Mouse (Mus musculus) G1E (cell line): ENCODE measurements around the gene Eef1e1. TPM values are rescaled to one million over a fixed set of nuclear protein-coding genes. Genes with fewer than 3 reads are reported as not detected.
"Not testable (repeated sequence)": the region's sequence is repeated elsewhere in the genome, so short reads cannot be mapped to it uniquely, and the experiment has no call there.

Experiments used
- ATAC-seq: 2 replicates; pipeline ENCODE4 v1.8.0; 2016; ENCODE audit warnings: mild to moderate bottlenecking; ENCODE audit not compliant: insufficient number of reproducible peaks, poor library complexity, low FRiP score, severe bottlenecking; ENCODE audit errors: extremely low read depth
- DNase-seq: peaks from one replicate; pipeline ENCODE4 v3.0.0; 2012; ENCODE audit warnings: low spot score
- H3K27me3 ChIP-seq: 2 replicates; pipeline ENCODE4 v1.6.1; 2012; ENCODE audit warnings: mild to moderate bottlenecking, low read length, inconsistent platforms; ENCODE audit not compliant: insufficient read depth
- H3K36me3 ChIP-seq: replicated peaks from 2 replicates; pipeline ENCODE3; 2012; ENCODE audit warnings: mild to moderate bottlenecking, inconsistent platforms
- H3K4me1 ChIP-seq: 2 replicates; pipeline ENCODE4 v1.6.1; 2012; ENCODE audit warnings: low read depth, low read length, inconsistent platforms, mixed read lengths; ENCODE audit not compliant: insufficient read depth
- H3K4me3 ChIP-seq: 2 replicates; pipeline ENCODE4 v1.5.1; 2012; ENCODE audit warnings: low read depth, mild to moderate bottlenecking, inconsistent platforms, low read length, moderate library complexity, mixed read lengths
- H3K9me3 ChIP-seq: replicated peaks from 2 replicates; pipeline ENCODE4 v1.6.1; 2012; ENCODE audit warnings: inconsistent platforms
- CTCF ChIP-seq: IDR thresholded peaks from 2 replicates; pipeline ENCODE4 v1.5.1; 2012; ENCODE audit warnings: low read depth, low read length, inconsistent platforms, mixed read lengths
- GATA1 ChIP-seq: IDR thresholded peaks from 2 replicates; pipeline ENCODE4 v1.6.1; 2012; ENCODE audit warnings: borderline replicate concordance, low read length, inconsistent platforms, mixed read lengths
- GATA2 ChIP-seq: IDR thresholded peaks from 2 replicates; pipeline ENCODE4 v1.6.1; 2012; ENCODE audit warnings: low read depth, low read length, inconsistent platforms, borderline replicate concordance
- POLR2AphosphoS5 ChIP-seq: IDR thresholded peaks from 2 replicates; pipeline ENCODE4 v1.6.1; 2012; ENCODE audit warnings: low read depth, low read length, inconsistent platforms; ENCODE audit not compliant: insufficient replicate concordance
- TAL1 ChIP-seq: conservative IDR thresholded peaks from 2 replicates; pipeline ENCODE4 v1.6.1; 2012; ENCODE audit warnings: low read depth, low read length, inconsistent platforms, mixed read lengths
- polyA plus RNA-seq: library from polyadenylated mRNA; stranded (reverse); fragments of >175 nt; gene quantifications from 2 replicates; pipeline ENCODE4 v1.2.3, GENCODE M21; 2012
- total RNA-seq, 2 experiments: library from RNA; stranded (forward) in 1 of 2; stranded (reverse) in 1 of 2; fragments of 200-1000 nt in 1 of 2; fragments of >200 nt in 1 of 2; fragmentation: Nextera tagmentation in 1 of 2; gene quantifications; 2 replicates each; pipeline ENCODE4 v1.2.3; 2014 to 2017

Gene Eef1e1
- total and polyA plus RNA-seq, 3 experiments: 34.4 to 77.6 (median 73.1) TPM

DNA sequence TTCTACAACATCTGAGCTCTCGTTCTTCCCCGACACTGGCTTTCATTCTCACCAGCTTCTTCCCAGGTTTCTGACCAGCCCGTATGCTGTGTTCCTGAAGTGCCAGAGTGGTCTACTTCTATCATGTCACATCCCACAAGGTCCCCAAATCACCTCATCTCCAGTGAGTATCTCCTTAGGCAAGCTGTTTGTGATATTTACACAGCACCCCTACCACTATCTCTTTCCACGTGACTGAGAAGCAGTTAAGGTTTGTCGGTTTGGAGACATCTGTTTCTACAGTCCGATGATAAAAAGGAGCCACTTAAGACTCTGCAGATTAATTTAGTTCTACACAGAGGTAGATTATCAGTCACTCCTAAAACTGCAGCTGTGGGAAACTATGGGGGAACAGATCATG lies 26.3 kb downstream of the Eef1e1 start:
- ATAC-seq (peak; percentile 75), DNase-seq (peak; percentile 53)
- H3K9me3 ChIP-seq: no peaks in the 10 kb centered on the region
- no peak for TF ChIP-seq CTCF
- TF ChIP-seq TAL1: peak; percentile 84
- no peaks in the 10 kb centered on the region for H3K27me3 ChIP-seq
- H3K4me1 ChIP-seq: peaks cover 41% of the 10 kb centered on the region
- peaks cover 32% of the 10 kb centered on the region for H3K36me3 ChIP-seq
- H3K4me3 ChIP-seq: peak overlapping the region; percentile 47; the same call in 1 of the 2 replicates

DNA sequence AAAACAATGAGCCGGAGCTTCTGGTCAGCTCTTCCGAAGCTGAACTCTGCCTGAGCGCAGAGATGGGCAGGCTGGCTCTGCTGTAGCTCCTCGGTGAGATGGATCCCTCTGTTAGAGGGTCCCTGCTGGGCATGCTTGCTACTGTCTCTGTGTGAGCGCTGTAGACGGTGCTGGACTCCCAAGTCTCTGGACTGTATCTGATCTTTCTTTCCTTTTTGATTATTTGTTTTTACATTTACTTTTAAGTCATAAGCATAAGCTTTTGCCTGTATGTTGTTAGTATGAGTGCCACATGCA lies 32.7 kb downstream of the Eef1e1 start:
- no peak for ATAC-seq
- Histone ChIP-seq H3K4me3 (no peak overlapping the region), H3K36me3 (peaks cover 89% of the 10 kb centered on the region), H3K27me3 (no peaks in the 10 kb centered on the region), H3K4me1 (peaks cover 25% of the 10 kb centered on the region), H3K9me3 (no peaks in the 10 kb centered on the region)
- DNase-seq: no peak
- TF ChIP-seq GATA2: no peak
- TF ChIP-seq TAL1: no peak
- TF ChIP-seq GATA1: no peak

DNA sequence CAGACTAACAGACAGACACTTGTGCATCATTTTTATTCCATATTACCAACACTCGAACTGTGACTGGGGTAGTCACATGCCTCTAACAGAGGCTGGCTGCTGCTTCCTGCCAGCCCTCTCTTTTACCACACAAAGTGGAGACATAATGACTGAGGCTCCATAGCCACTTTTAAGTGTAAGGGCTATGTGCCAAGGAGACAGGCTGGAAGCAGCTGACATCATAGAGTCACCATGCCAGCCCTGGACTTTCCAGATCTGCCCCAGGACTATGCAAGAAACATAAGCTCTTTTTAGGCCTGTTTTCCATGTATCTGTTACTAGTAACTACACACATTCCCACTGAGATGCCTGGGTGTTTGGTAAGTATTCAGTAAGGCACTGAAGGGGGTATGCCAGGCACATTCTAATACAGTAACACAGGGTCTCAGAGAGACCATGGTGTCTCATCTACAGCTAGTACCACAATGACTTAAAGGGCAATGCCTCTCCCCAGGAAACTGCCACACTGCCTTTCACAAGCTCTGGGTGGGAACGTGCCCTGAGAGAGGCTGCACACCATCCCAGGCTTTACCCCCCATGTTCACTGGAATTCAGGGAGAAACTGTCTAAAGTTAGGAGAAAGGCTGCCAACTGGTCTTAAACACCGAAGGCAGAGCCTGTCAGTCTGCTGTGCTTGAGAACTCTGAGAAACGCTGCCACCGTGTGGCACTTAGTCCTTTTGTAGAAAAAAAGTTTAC lies 33.2 kb downstream of the Eef1e1 start:
- peaks cover 85% of the 10 kb centered on the region for H3K36me3 ChIP-seq
- DNase-seq (peak; percentile 13), ATAC-seq (peak; percentile 40; the same call in 1 of the 2 replicates)
- TF ChIP-seq TAL1 (no peak), CTCF (no peak)
- no peak overlapping the region for H3K4me3 ChIP-seq
- no peaks in the 10 kb centered on the region for H3K27me3 ChIP-seq
- H3K9me3 ChIP-seq: no peaks in the 10 kb centered on the region
- H3K4me1 ChIP-seq: peaks cover 21% of the 10 kb centered on the region

DNA sequence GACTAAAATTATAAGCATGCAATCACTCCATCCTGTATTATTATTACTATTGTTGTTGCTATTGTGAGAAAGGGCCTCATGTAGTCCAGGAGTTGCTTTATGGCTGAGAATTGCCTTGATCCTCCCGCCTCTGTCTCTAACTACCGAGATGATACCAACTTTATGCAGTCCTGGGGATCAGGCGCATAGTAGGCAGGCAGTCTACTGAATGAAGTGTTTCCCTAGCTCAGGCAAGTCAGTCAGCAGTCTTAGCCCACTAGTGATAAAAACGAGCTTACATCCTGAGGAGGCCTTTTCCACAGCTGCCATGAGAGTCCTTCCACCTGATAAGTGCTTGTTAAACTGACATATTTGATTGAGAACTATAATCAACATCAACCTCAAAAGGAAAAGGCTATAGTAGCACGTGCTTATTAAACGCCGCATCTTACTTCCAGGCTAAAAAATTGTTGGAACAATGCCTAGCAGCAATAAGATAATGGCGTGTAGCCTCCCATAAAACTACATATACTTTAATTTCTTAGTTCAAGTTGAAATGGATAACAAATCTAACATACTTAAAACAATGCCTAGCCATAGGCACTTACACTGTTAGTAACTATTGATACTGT lies 34.5 kb downstream of the Eef1e1 start:
- Histone ChIP-seq H3K9me3 (no peaks in the 10 kb centered on the region), H3K27me3 (no peaks in the 10 kb centered on the region), H3K4me1 (peaks cover 15% of the 10 kb centered on the region), H3K4me3 (no peak overlapping the region), H3K36me3 (peaks cover 78% of the 10 kb centered on the region)
- TF ChIP-seq POLR2AphosphoS5 (no peak), TAL1 (no peak), GATA1 (no peak), CTCF (no peak), GATA2 (no peak)
- no peak for ATAC-seq
- DNase-seq: no peak

DNA sequence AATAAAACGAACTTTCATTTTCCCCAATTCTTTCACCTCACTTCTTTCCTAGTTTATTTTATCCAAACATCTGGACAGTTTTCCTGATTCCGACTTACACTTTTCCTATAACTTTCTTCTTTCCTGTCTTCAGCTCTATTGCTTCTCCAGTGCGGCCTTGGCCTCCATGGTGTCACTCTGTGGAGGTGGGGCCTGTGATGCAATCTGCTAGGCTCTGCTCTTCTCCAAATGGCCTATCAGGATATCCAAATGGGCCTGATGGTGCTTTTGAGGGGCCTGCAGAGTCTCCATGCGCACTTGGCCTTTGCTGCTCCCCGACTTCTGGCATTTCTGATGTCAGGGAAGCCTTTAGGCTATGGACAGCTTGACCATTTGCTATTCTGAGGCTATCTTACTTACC lies 35.6 kb downstream of the Eef1e1 start:
- TF ChIP-seq TAL1 (no peak), GATA2 (no peak), POLR2AphosphoS5 (no peak), GATA1 (no peak), CTCF (no peak)
- Histone ChIP-seq H3K9me3 (no peaks in the 10 kb centered on the region), H3K4me1 (peaks cover 12% of the 10 kb centered on the region), H3K36me3 (peaks cover 78% of the 10 kb centered on the region), H3K4me3 (no peak overlapping the region), H3K27me3 (no peaks in the 10 kb centered on the region)
- no peak for ATAC-seq
- no peak for DNase-seq

DNA sequence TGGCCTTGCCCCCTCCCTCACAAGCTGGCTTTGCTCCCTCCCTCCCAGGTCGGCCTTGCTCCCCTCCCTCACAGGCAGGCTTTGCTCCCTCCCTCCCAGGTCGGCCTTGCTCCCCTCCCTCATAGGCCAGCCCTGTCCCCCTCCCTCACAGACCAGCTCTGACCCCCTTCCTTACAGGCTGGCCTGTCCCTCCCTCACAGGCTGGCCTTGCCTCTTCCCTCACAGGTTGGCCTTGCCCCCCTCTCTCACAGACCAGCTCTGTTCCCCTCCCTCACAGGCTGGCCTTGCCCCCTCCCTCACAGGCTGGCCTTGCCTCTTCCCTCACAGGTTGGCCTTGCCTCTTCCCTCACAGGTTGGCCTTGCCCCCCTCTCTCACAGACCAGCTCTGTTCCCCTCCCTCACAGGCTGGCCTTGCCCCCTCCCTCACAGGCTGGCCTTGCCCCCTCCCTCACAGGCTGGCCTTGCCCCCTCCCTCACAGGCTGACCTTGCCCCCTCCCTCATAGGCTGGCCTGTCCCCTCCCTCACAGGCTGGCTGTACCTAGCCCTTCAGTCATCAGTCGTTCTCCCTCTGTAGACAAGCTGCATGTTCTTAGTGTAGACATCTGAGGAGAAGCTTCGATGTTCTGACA lies 40.7 kb downstream of the Eef1e1 start:
- not testable (repeated sequence) for ATAC-seq, H3K27me3 ChIP-seq, DNase-seq, H3K9me3 ChIP-seq, H3K4me3 ChIP-seq
- H3K36me3 ChIP-seq: peaks cover 84% of the 10 kb centered on the region
- peaks cover 41% of the 10 kb centered on the region for H3K4me1 ChIP-seq

DNA sequence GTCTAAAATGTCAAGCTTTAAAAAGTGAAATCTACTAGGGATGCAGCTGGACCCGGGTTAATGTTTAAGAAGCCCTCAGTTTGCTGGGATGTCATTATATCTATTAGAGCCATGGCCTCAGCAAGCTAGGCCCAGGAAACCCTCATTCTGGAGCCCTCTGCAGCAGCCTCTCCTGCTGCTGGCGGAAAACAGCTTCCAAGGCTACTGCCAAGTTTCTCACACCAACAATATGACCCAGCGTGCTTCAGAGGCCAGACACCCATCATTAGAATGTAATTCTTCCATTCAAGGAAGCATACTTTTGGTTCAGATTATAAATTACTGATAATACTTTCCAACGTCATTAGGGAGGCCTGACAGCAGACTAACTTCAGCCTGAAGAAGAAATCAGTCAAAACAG lies 42.0 kb downstream of the Eef1e1 start:
- H3K4me1 ChIP-seq: peaks cover 42% of the 10 kb centered on the region
- no peak overlapping the region for H3K4me3 ChIP-seq
- no peaks in the 10 kb centered on the region for H3K27me3 ChIP-seq
- H3K9me3 ChIP-seq: peaks cover 9% of the 10 kb centered on the region
- DNase-seq (no peak), ATAC-seq (no peak)
- TF ChIP-seq CTCF: no peak
- TF ChIP-seq GATA1: no peak
- no peak for TF ChIP-seq TAL1
- peaks cover 86% of the 10 kb centered on the region for H3K36me3 ChIP-seq
